Mouse (Mus musculus) neural tube, embryonic 11.5 days (tissue): ENCODE results near the gene Arl6ip4. TPM values are rescaled to one million over a fixed set of nuclear protein-coding genes. Genes with fewer than 3 reads are reported as not detected.
A peak's percentile ranks its signal among the peaks of the same experiment; 100 is the strongest.

Source experiments
- ATAC-seq: fragments of 200-750 bp; cut with Nextera tagmentation; 2 replicates; pipeline ENCODE4 v1.8.0; 2017; ENCODE audit warnings: moderate number of reproducible peaks, mild to moderate bottlenecking, moderate TSS enrichment, moderate library complexity; ENCODE audit not compliant: insufficient read depth, low FRiP score, low TSS enrichment
- DNase-seq: peaks from one replicate; pipeline ENCODE4 v3.0.0-alpha.2; 2015; ENCODE audit warnings: low spot score
- H3K27ac ChIP-seq: fragments of 300-500 bp; sonication (generic); 2 replicates; pipeline ENCODE4 v1.5.1; 2014; ENCODE audit warnings: low read depth, mild to moderate bottlenecking, low read length
- H3K27me3 ChIP-seq: fragments of 300-500 bp; sonication (generic); 2 replicates; pipeline ENCODE4 v1.6.1; 2014; ENCODE audit warnings: mild to moderate bottlenecking, low read length, mixed read lengths; ENCODE audit not compliant: control insufficient read depth, insufficient read depth
- H3K36me3 ChIP-seq: fragments of 300-500 bp; sonication (generic); 2 replicates; pipeline ENCODE4 v1.6.1; 2014; ENCODE audit warnings: mild to moderate bottlenecking, low read length, moderate library complexity, mixed read lengths; ENCODE audit not compliant: control insufficient read depth, insufficient read depth
- H3K4me1 ChIP-seq: fragments of 300-500 bp; sonication (generic); 2 replicates; pipeline ENCODE4 v1.6.1; 2014; ENCODE audit warnings: low read length, mixed read lengths; ENCODE audit not compliant: control insufficient read depth, insufficient read depth
- H3K4me2 ChIP-seq: fragments of 300-500 bp; sonication (generic); 2 replicates; pipeline ENCODE4 v1.6.1; 2014; ENCODE audit warnings: low read depth, mild to moderate bottlenecking, moderate library complexity
- H3K4me3 ChIP-seq: fragments of 300-500 bp; sonication (generic); 2 replicates; pipeline ENCODE4 v1.5.1; 2014; ENCODE audit warnings: low read depth, low read length
- H3K9ac ChIP-seq: fragments of 300-500 bp; sonication (generic); 2 replicates; pipeline ENCODE4 v1.6.1; 2014; ENCODE audit warnings: mild to moderate bottlenecking, low read length
- H3K9me3 ChIP-seq: fragments of 300-500 bp; sonication (generic); 2 replicates; pipeline ENCODE4 v1.6.1; 2016; ENCODE audit warnings: low read length; ENCODE audit not compliant: control insufficient read depth
- WGBS: fragments of 180-500 bp; shearing (Covaris S2); extraction: QIAGEN DNeasy Blood & Tissue Kit; methylation state at CpG from one replicate; pipeline ENCODE4 v1.1.7; 2014; 5-methylcytosine and 5-hydroxymethylcytosine counted together
- polyA plus RNA-seq: library from polyadenylated mRNA; unstranded; fragments of >200 nt; fragmentation: Nextera tagmentation; extraction: Ambion mirVana; gene quantifications from 2 replicates; pipeline ENCODE4 v1.2.1, GENCODE M21; 2014

The Arl6ip4 gene
- polyA plus RNA-seq, 1 experiment from 2014 or later: 84.7 TPM

DNA sequence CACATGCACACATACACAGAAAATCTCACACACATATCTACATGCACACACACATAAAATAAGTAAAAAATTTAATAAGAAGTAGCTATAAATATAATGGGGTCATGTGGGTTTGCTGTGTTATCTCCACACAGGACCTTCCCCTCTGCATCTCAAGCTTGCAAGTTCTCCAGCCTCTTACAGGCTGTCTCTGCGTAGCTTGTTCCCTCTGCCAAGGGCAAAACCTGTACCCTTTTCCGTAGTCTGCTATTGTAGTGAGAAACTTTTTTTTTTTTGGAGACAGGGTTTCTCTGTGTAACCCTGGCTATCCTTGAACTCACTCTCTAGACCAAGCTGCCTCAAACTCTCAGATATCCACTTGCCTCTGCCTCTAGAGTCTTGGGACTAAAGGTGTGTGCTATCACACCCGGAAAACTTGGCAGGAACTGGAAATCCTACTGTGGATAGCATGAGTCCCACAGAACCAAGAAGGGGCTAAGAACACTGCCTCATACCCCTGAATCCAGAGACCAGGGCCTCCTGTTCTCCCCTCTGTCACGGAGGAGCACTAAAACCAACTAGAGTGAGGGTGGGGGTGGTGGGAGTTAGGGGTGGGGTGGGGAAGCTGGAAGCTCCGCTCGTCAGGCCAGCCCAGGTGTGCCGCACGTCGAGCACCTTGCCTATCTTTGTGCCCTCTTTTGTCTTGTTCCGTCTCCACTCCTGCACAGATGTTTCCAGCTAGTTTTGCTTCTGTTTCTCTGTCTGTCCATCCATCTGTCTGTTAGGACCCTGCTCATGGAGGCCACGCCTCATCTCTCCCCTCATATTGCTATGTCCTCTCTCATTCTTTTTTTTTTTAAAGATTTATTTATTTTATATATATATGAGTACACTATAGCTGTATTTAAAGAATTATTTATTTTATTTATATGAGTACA is 15.5 kb upstream of the Arl6ip4 start:
- WGBS: 86% methylated on average over 11 of the region's 11 CpGs
- Histone ChIP-seq H3K27me3 (peaks cover 2% of the 10 kb centered on the region; the same call in 1 of the 2 replicates), H3K36me3 (no peaks in the 10 kb centered on the region), H3K9me3 (no peaks in the 10 kb centered on the region), H3K4me3 (no peak overlapping the region), H3K27ac (no peak overlapping the region), H3K9ac (no peak overlapping the region), H3K4me2 (no peak overlapping the region), H3K4me1 (no peaks in the 10 kb centered on the region)
- DNase-seq (no peak), ATAC-seq (no peak)

DNA sequence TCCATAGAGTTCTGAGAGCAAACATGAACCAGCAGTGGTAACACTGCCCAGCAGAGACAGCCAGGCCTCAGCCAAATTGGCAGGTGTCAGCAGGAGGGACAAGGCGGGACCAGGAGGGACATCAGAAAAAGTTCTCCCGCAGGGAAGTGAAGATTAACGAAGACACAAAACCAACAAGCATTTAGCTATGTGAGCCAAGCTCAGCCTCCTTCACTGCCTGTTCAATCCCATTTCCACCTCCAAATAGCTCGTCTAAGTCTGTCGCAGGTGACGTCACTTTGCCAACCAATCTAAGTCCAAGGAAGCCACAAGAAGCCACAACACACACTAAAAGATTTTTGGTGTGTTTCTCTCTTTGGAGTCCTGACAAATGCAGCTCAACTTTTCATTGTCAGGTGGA is 13.6 kb upstream of the Arl6ip4 start:
- ATAC-seq: no peak
- Histone ChIP-seq H3K4me1 (no peaks in the 10 kb centered on the region), H3K9ac (no peak overlapping the region), H3K9me3 (no peaks in the 10 kb centered on the region), H3K27ac (no peak overlapping the region), H3K4me2 (no peak overlapping the region), H3K36me3 (no peaks in the 10 kb centered on the region), H3K4me3 (no peak overlapping the region), H3K27me3 (no peaks in the 10 kb centered on the region)
- no peak for DNase-seq
- 87% methylated on average over 6 of the region's 6 CpGs for WGBS

DNA sequence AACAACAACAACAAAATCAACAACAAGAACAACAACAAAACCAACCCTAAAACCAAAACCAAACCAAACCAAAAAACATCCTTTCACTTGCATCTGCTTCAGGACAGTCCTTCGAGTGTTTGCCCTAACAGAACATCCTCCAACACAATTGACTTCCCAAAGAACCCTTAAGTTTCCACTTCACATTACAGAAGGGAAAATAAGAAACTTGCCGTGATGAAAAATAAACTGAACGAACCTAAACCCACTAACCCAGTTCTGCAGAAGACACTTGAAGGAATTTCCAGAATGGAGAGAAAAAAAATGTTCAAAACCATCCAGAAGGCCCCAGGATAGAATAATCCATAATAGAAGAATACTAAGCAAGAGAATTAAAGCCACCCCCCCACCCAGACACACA is 12.9 kb upstream of the Arl6ip4 start:
- Histone ChIP-seq H3K9me3 (no peaks in the 10 kb centered on the region), H3K4me2 (no peak overlapping the region), H3K4me3 (no peak overlapping the region), H3K36me3 (no peaks in the 10 kb centered on the region), H3K27me3 (no peaks in the 10 kb centered on the region), H3K9ac (no peak overlapping the region), H3K4me1 (no peaks in the 10 kb centered on the region), H3K27ac (no peak overlapping the region)
- DNase-seq: no peak
- no peak for ATAC-seq
- WGBS: 85% methylated on average over 3 of the region's 3 CpGs

DNA sequence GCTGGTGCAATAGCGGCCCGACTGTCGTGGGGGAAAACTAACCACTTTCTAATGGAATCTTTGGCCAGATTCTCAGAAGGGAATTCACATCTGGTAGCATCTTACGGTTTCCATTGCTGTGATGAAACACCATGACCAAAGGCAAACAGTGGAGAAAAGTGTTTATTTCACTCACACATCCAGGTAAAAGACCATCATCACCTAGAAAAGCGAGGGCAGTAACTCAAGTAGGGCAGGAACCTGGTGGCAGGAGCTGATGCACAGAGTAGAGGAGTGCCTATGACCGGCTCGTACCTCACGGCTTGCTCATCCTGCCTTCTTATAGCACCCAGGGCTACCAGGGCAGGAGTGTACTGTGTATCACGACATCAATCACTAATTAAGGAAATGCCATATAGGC is 12.3 kb upstream of the Arl6ip4 start:
- H3K27me3 ChIP-seq: no peaks in the 10 kb centered on the region
- no peak overlapping the region for H3K27ac ChIP-seq
- H3K4me1 ChIP-seq: no peaks in the 10 kb centered on the region
- no peak overlapping the region for H3K4me3 ChIP-seq
- H3K36me3 ChIP-seq: no peaks in the 10 kb centered on the region
- DNase-seq: no peak
- ATAC-seq: no peak
- no peaks in the 10 kb centered on the region for H3K9me3 ChIP-seq
- H3K9ac ChIP-seq: no peak overlapping the region
- no peak overlapping the region for H3K4me2 ChIP-seq
- WGBS: 93% methylated on average over 9 of the region's 9 CpGs

DNA sequence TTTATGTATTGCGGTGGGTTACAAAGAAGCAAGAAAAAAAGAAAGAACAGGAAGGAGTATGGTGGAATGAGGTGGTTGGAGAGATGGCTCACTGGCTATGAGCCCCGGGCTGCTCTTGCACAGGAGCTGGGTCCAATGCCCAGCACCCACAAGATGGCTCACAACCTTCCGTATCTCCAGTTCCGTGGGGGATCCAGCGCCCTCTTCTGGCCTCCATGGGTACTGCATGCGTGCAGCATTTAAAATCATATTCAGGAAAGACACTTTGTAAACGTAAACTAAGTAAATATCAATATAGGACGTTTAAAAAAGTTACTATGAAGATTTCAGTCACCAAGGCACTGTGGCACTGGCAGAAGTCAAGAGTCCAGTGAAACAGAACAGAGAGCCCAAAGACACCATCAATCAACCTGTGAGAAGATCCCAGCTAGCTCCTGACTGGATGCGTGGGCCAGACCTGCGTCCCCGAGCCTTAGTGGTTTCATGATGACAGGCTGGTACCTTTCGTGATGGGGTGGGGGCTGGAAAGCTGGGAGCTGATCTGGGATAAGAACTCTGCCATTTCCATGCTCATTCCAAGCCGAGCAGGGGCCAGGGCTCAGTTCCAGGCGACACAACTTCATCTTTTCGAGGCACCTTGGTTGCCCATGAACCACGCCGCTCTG is 4.7 kb upstream of the Arl6ip4 start:
- Histone ChIP-seq H3K4me1 (peaks cover 8% of the 10 kb centered on the region; the same call in 1 of the 2 replicates), H3K36me3 (no peaks in the 10 kb centered on the region; the same call in 1 of the 2 replicates), H3K4me2 (peak overlapping the region; percentile 81), H3K9me3 (no peaks in the 10 kb centered on the region), H3K9ac (peak overlapping the region; percentile 48), H3K27ac (no peak overlapping the region), H3K27me3 (no peaks in the 10 kb centered on the region), H3K4me3 (peak overlapping the region; percentile 86)
- 30% methylated on average over 17 of the region's 17 CpGs for WGBS
- peak; percentile 42 for ATAC-seq
- peak; percentile 48 for DNase-seq

DNA sequence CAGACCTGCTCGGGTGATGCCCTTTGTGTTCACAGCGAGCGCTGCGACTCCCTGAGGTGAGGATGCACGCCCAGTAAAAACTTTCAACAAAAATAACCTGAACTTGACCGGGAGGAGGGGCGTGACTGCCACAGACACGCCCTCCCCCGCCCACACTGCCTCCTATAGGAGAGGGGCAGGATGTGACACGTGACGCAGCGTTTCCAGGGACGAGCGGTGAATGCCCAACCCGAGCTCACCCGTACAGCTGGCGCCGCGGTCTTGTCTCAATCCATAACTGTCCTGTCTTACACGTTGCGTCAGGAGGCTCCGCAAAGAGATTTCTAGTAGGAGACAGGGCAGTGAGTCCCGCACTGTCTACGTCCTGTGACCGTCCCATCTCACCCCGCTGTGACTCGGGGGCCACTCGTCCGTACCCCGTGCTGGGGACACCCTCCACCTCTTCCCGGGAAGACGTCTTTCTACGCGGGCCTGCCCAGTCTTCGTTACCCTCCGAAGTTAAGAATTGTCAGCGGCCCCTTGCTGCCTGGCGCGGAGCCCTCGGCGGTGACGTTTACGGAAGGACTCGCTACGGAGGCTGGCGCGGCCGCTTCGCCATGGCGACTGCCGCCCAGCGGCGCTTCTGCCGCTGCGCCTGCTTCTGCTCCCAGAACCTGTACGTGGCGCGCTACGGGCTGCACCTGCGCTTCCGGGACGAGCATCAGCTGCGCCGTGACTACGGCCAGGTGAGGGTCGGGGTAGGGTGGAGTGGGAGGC is 4.0 kb upstream of the Arl6ip4 start, which contains the start of gene Ogfod2:
TSS of gene Ogfod2 (plus strand) at position 556 of the 756 bp plus-strand sequence.
- H3K4me1 ChIP-seq: peaks cover 14% of the 10 kb centered on the region
- no peaks in the 10 kb centered on the region; the same call in 1 of the 2 replicates for H3K36me3 ChIP-seq
- H3K9me3 ChIP-seq: no peaks in the 10 kb centered on the region
- peak; percentile 95 for ATAC-seq
- DNase-seq: peak; percentile 96
- peak within 1 kb of the TSS; percentile 64; the same call in 1 of the 2 replicates for H3K27ac ChIP-seq
- peak within 1 kb of the TSS; percentile 86 for H3K4me3 ChIP-seq
- no peaks in the 10 kb centered on the region for H3K27me3 ChIP-seq
- H3K4me2 ChIP-seq: peak within 1 kb of the TSS; percentile 81
- peak within 1 kb of the TSS; percentile 71 for H3K9ac ChIP-seq
- WGBS: 2% methylated on average over 66 of the region's 66 CpGs

DNA sequence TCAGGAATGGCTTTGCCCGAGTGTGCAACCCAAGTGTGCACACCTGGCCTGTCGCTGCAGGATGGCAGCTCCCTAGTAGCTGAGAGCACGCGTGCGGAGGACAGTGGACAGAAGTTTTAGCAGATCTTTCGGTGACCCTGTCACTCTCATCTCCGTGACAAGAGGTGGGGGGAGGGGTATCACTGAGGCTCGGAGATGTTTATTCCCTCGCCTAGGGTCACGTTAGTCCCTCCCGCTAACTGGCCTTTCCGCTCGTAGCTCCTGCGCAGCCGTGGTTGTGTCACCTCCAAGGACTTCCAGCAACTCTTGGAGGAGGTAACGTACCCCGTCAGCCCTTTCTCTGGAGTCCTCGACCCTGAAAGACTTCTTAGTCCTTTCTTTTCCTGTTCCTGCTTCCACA is 3.4 kb upstream of the Arl6ip4 start:
- ATAC-seq: no peak; the same call in 1 of the 2 replicates

DNA sequence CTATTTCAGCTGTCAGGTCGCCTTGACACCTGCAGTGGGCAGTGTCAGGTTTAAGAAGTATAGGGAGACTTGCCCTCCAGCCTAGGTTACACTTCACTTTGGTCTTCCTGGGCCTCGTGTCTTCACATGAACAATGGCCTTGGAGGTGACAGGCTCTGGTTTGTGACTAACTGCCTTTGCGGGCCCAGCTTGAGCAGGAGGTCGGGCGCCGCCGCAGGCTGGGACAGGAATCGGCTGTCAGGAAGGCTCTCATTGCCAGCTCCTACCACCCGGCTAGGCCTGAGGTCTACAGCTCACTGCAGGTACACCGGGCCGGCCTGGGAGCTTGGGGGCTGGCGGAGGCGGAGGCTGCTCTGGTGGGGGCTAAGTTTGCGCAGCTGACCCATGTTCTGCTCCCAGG is 2.9 kb upstream of the Arl6ip4 start:
- H3K27ac ChIP-seq: no peak overlapping the region
- ATAC-seq (no peak), DNase-seq (peak; percentile 65)
- no peaks in the 10 kb centered on the region for H3K27me3 ChIP-seq
- 18% methylated on average over 14 of the region's 14 CpGs for WGBS
- peak overlapping the region; percentile 81 for H3K4me2 ChIP-seq
- H3K36me3 ChIP-seq: peaks cover 2% of the 10 kb centered on the region; the same call in 1 of the 2 replicates
- peaks cover 15% of the 10 kb centered on the region for H3K4me1 ChIP-seq
- no peaks in the 10 kb centered on the region for H3K9me3 ChIP-seq
- peak overlapping the region; percentile 71 for H3K9ac ChIP-seq
- H3K4me3 ChIP-seq: peak overlapping the region; percentile 86

More for the DNA sequence above, 3.4 kb upstream of the Arl6ip4 start:
- WGBS: 5% methylated on average over 18 of the region's 18 CpGs
- Histone ChIP-seq H3K4me1 (peaks cover 15% of the 10 kb centered on the region), H3K27me3 (no peaks in the 10 kb centered on the region), H3K9me3 (no peaks in the 10 kb centered on the region), H3K4me2 (peak overlapping the region; percentile 81), H3K36me3 (no peaks in the 10 kb centered on the region; the same call in 1 of the 2 replicates), H3K9ac (peak overlapping the region; percentile 71), H3K27ac (0 out of 2 replicates have a peak overlapping the region, but pooled peaks have one; percentile 64), H3K4me3 (peak overlapping the region; percentile 86)
- DNase-seq: no peak
